Mouse (Mus musculus): ENCODE measurements around the gene Rtn3. TPM values are rescaled to one million over a fixed set of nuclear protein-coding genes. Genes with fewer than 3 reads are reported as not detected.
"Not testable (repeated sequence)": the region's sequence is repeated elsewhere in the genome, so short reads cannot be mapped to it uniquely, and the experiment has no call there.

Gene Rtn3
- polyA plus RNA-seq, 1 experiment = 206 TPM

- H3K4me1 ChIP-seq (ENCODE audit: control insufficient read depth, insufficient read depth, low read length) = peaks cover 11% of the 10 kb centered on the region
- H3K27ac ChIP-seq (ENCODE audit: insufficient read depth, low read length) = peak overlapping the region; percentile 50; the same call in 1 of the 2 replicates
- TF ChIP-seq POLR2A (IDR thresholded peaks at IDR 0.05; ENCODE audit: low read depth, low read length) = peak; percentile 26; the same call in 1 of the 2 replicates
- peak; percentile 62 for TF ChIP-seq CTCF (IDR thresholded peaks at IDR 0.05; ENCODE audit: borderline replicate concordance, insufficient read depth, low read length)
- peak overlapping the region; percentile 92 for H3K4me3 ChIP-seq (ENCODE audit: insufficient read depth, low read length)
Observed at GRCm38 (mm10) chr19:7417911-7418849, 64.9 kb downstream of the Rtn3 start.

- H3K27ac ChIP-seq (ENCODE audit: insufficient read depth, low read length) = peak within 1 kb of the TSS; percentile 62
Observed at GRCm38 (mm10) chr19:7416834-7417735, 66.0 kb downstream of the Rtn3 start, which contains the start of gene 2700081O15Rik. Gene 2700081O15Rik (plus strand): TSS chr19:7417625.

GRCm38 (mm10) chr19:7415916-7416833 is 66.9 kb downstream of the Rtn3 start:
- Histone ChIP-seq H3K4me1 (ENCODE audit: control insufficient read depth, insufficient read depth, low read length) (peaks cover 3% of the 10 kb centered on the region; the same call in 1 of the 2 replicates), H3K27ac (ENCODE audit: insufficient read depth, low read length) (peak overlapping the region; percentile 49; the same call in 1 of the 2 replicates), H3K4me3 (ENCODE audit: insufficient read depth, low read length) (peak overlapping the region; percentile 59)
- no peak; the same call in 1 of the 2 replicates for TF ChIP-seq POLR2A (IDR thresholded peaks at IDR 0.05; ENCODE audit: low read depth, low read length)
- TF ChIP-seq CTCF (IDR thresholded peaks at IDR 0.05; ENCODE audit: borderline replicate concordance, insufficient read depth, low read length) = no peak

More at GRCm38 (mm10) chr19:7416834-7417735, 66.0 kb downstream of the Rtn3 start, which contains the start of gene 2700081O15Rik:
- no peak for TF ChIP-seq CTCF (IDR thresholded peaks at IDR 0.05; ENCODE audit: borderline replicate concordance, insufficient read depth, low read length)
- TF ChIP-seq POLR2A (IDR thresholded peaks at IDR 0.05; ENCODE audit: low read depth, low read length) = peak; percentile 39
- H3K4me3 ChIP-seq (ENCODE audit: insufficient read depth, low read length) = peak within 1 kb of the TSS; percentile 92
- H3K4me1 ChIP-seq (ENCODE audit: control insufficient read depth, insufficient read depth, low read length) = peaks cover 3% of the 10 kb centered on the region

- H3K27ac ChIP-seq (ENCODE audit: insufficient read depth, low read length) = no peak overlapping the region
- no peaks in the 10 kb centered on the region for H3K4me1 ChIP-seq (ENCODE audit: control insufficient read depth, insufficient read depth, low read length)
- TF ChIP-seq POLR2A (IDR thresholded peaks at IDR 0.05; ENCODE audit: low read depth, low read length) = no peak
- no peak for TF ChIP-seq CTCF (IDR thresholded peaks at IDR 0.05; ENCODE audit: borderline replicate concordance, insufficient read depth, low read length)
- no peak overlapping the region for H3K4me3 ChIP-seq (ENCODE audit: insufficient read depth, low read length)
Observed at GRCm38 (mm10) chr19:7412361-7412760, 70.7 kb downstream of the Rtn3 start.

GRCm38 (mm10) chr19:7404623-7405229 is 78.4 kb downstream of the Rtn3 start:
- Histone ChIP-seq H3K27ac (ENCODE audit: insufficient read depth, low read length) (no peak overlapping the region), H3K4me3 (ENCODE audit: insufficient read depth, low read length) (no peak overlapping the region), H3K4me1 (ENCODE audit: control insufficient read depth, insufficient read depth, low read length) (no peaks in the 10 kb centered on the region)
- no peak for TF ChIP-seq CTCF (IDR thresholded peaks at IDR 0.05; ENCODE audit: borderline replicate concordance, insufficient read depth, low read length)
- no peak for TF ChIP-seq POLR2A (IDR thresholded peaks at IDR 0.05; ENCODE audit: low read depth, low read length)

GRCm38 (mm10) chr19:7400635-7401034 is 82.4 kb downstream of the Rtn3 start:
- TF ChIP-seq POLR2A (IDR thresholded peaks at IDR 0.05; ENCODE audit: low read depth, low read length) = no peak
- no peak for TF ChIP-seq CTCF (IDR thresholded peaks at IDR 0.05; ENCODE audit: borderline replicate concordance, insufficient read depth, low read length)
- H3K4me1 ChIP-seq (ENCODE audit: control insufficient read depth, insufficient read depth, low read length) = no peaks in the 10 kb centered on the region
- H3K27ac ChIP-seq (ENCODE audit: insufficient read depth, low read length) = no peak overlapping the region
- no peak overlapping the region for H3K4me3 ChIP-seq (ENCODE audit: insufficient read depth, low read length)

- not testable (repeated sequence) for H3K4me3 ChIP-seq (ENCODE audit: insufficient read depth, low read length); H3K27ac ChIP-seq (ENCODE audit: insufficient read depth, low read length); H3K4me1 ChIP-seq (ENCODE audit: control insufficient read depth, insufficient read depth, low read length)
Observed at GRCm38 (mm10) chr19:7398898-7399297, 84.2 kb downstream of the Rtn3 start.

- H3K27ac ChIP-seq (ENCODE audit: insufficient read depth, low read length); H3K4me1 ChIP-seq (ENCODE audit: control insufficient read depth, insufficient read depth, low read length); H3K4me3 ChIP-seq (ENCODE audit: insufficient read depth, low read length): not testable (repeated sequence)
Observed at GRCm38 (mm10) chr19:7396867-7397826, 85.9 kb downstream of the Rtn3 start.

Data from embryonic fibroblast, embryonic 13.5 days (primary cell).